8 mouse cellular contexts compared by ENCODE assay signal in genomic region chr11:103028176-103028891, GRCm38 (mm10). TPM values are rescaled to one million over a fixed set of nuclear protein-coding genes. Genes with fewer than 3 reads are reported as not detected.
A peak's percentile ranks its signal among the peaks of the same experiment; 100 is the strongest.
DNase-seq lines count a peak whose midpoint lies in the region; ATAC-seq and TF ChIP-seq lines count a peak whose summit lies in the region.

Gene Nmt1, plus strand, starts transcription at chr11:103028190.
Gene Dcakd, minus strand, starts transcription at chr11:103028333.

- H3K4me1 ChIP-seq in embryonic facial prominence, embryonic 13.5 days = peaks cover 31% of the 10 kb centered on the region
- H3K4me1 ChIP-seq in kidney, adult 2 months (ENCODE audit: control insufficient read depth, insufficient read depth, low read length) = peaks cover 8% of the 10 kb centered on the region; the same call in 1 of the 2 replicates
- peaks cover 15% of the 10 kb centered on the region for H3K4me1 ChIP-seq in limb, embryonic 12.5 days (replicated peaks)
- peaks cover 30% of the 10 kb centered on the region for H3K4me1 ChIP-seq in midbrain, embryonic 15.5 days
- H3K4me1 ChIP-seq in spleen, adult 2 months (ENCODE audit: control insufficient read depth, insufficient read depth, insufficient read length) = no peaks in the 10 kb centered on the region

- WGBS in embryonic facial prominence, embryonic 13.5 days = under 1% methylated on average over 36 of the region's 36 CpGs
- under 1% methylated on average over 36 of the region's 36 CpGs for WGBS in kidney, adult 2 months
- WGBS in limb, embryonic 12.5 days = under 1% methylated on average over 36 of the region's 36 CpGs
- WGBS in midbrain, embryonic 15.5 days = under 1% methylated on average over 36 of the region's 36 CpGs
- under 1% methylated on average over 36 of the region's 36 CpGs for WGBS in spleen, adult 2 months

- H3K27me3 ChIP-seq in embryonic facial prominence, embryonic 13.5 days = no peaks in the 10 kb centered on the region
- H3K27me3 ChIP-seq in kidney, adult 2 months (replicated peaks; ENCODE audit: control insufficient read depth, insufficient read depth, low read length) = no peaks in the 10 kb centered on the region
- H3K27me3 ChIP-seq in limb, embryonic 12.5 days = no peaks in the 10 kb centered on the region
- no peaks in the 10 kb centered on the region for H3K27me3 ChIP-seq in midbrain, embryonic 15.5 days (replicated peaks)
- H3K27me3 ChIP-seq in spleen, adult 2 months (ENCODE audit: control insufficient read depth, insufficient read depth, low read length) = no peaks in the 10 kb centered on the region

- ATAC-seq in embryonic facial prominence, embryonic 13.5 days (ENCODE audit: insufficient number of reproducible peaks, insufficient read depth, low FRiP score, low TSS enrichment, low read depth) = peak; percentile 99
- peak; percentile 99 for ATAC-seq in limb, embryonic 12.5 days (ENCODE audit: insufficient number of reproducible peaks, insufficient read depth, low FRiP score, low TSS enrichment, low read depth)
- ATAC-seq in midbrain, embryonic 15.5 days (replicated peaks) = peak; percentile 99

- H3K9ac ChIP-seq in embryonic facial prominence, embryonic 13.5 days = peak within 1 kb of the TSS; percentile 80
- peak within 1 kb of the TSS; percentile 68 for H3K9ac ChIP-seq in limb, embryonic 12.5 days (replicated peaks)
- peak within 1 kb of the TSS; percentile 67 for H3K9ac ChIP-seq in midbrain, embryonic 15.5 days

- H3K36me3 ChIP-seq in embryonic facial prominence, embryonic 13.5 days = peaks cover 23% of the 10 kb centered on the region
- no peaks in the 10 kb centered on the region for H3K36me3 ChIP-seq in kidney, adult 2 months (ENCODE audit: control insufficient read depth, insufficient read depth, low read length)
- peaks cover 31% of the 10 kb centered on the region for H3K36me3 ChIP-seq in limb, embryonic 12.5 days
- H3K36me3 ChIP-seq in midbrain, embryonic 15.5 days (replicated peaks) = no peaks in the 10 kb centered on the region
- peaks cover 1% of the 10 kb centered on the region; the same call in 1 of the 2 replicates for H3K36me3 ChIP-seq in spleen, adult 2 months (ENCODE audit: control insufficient read depth, insufficient read depth, low read length)

- peak within 1 kb of the TSS; percentile 69 for H3K4me2 ChIP-seq in embryonic facial prominence, embryonic 13.5 days
- H3K4me2 ChIP-seq in limb, embryonic 12.5 days = peak within 1 kb of the TSS; percentile 64
- peak within 1 kb of the TSS; percentile 81 for H3K4me2 ChIP-seq in midbrain, embryonic 15.5 days

- TF ChIP-seq POLR2A in kidney, adult 2 months (IDR thresholded peaks at IDR 0.05; ENCODE audit: low read depth, low read length) = peak; percentile 78
- peak; percentile 83 for TF ChIP-seq POLR2A in spleen, adult 2 months (IDR thresholded peaks at IDR 0.05; ENCODE audit: low read depth, low read length)

- peak within 1 kb of the TSS; percentile 76 for H3K27ac ChIP-seq in embryonic facial prominence, embryonic 13.5 days
- peak within 1 kb of the TSS; percentile 96 for H3K27ac ChIP-seq in kidney, adult 2 months (ENCODE audit: insufficient read depth, low read depth, low read length)
- peak within 1 kb of the TSS; percentile 80 for H3K27ac ChIP-seq in limb, embryonic 12.5 days
- peak within 1 kb of the TSS; percentile 81 for H3K27ac ChIP-seq in midbrain, embryonic 15.5 days
- H3K27ac ChIP-seq in spleen, adult 2 months (ENCODE audit: insufficient read depth, low read length) = peak within 1 kb of the TSS; percentile 81

- no peak for TF ChIP-seq CTCF in kidney, adult 2 months (conservative IDR thresholded peaks at IDR 0.05; ENCODE audit: insufficient read depth, insufficient read length, low read depth, low read length)
- TF ChIP-seq CTCF in spleen, adult 2 months (IDR thresholded peaks at IDR 0.05; ENCODE audit: extremely low read depth, insufficient read depth, insufficient read length, insufficient replicate concordance) = no peak

- H3K4me3 ChIP-seq in embryonic facial prominence, embryonic 13.5 days = peak within 1 kb of the TSS; percentile 65
- peak within 1 kb of the TSS; percentile 94 for H3K4me3 ChIP-seq in kidney, adult 2 months (ENCODE audit: insufficient read depth, low read depth, low read length)
- H3K4me3 ChIP-seq in limb, embryonic 12.5 days (replicated peaks) = peak within 1 kb of the TSS; percentile 67
- peak within 1 kb of the TSS; percentile 69 for H3K4me3 ChIP-seq in midbrain, embryonic 15.5 days
- peak within 1 kb of the TSS; percentile 75 for H3K4me3 ChIP-seq in spleen, adult 2 months (ENCODE audit: extremely low read depth, insufficient read depth, insufficient read length)

- peak; percentile 95 for DNase-seq in 3134 (ENCODE audit: extremely low read depth, insufficient read length, low spot score)
- DNase-seq in adrenal gland, postnatal 36 days = peak; percentile 94 to 95
- DNase-seq in heart, adult 18-20 months = peak; percentile 97 to 98
- peak; percentile 99 for DNase-seq in kidney, adult 2 months
- DNase-seq in spleen, adult 2 months (ENCODE audit: low read depth in 1 of 2, low spot score in 2 of 2) = peak; percentile 93 to 98

- H3K9me3 ChIP-seq in embryonic facial prominence, embryonic 13.5 days = no peaks in the 10 kb centered on the region
- no peaks in the 10 kb centered on the region for H3K9me3 ChIP-seq in limb, embryonic 12.5 days
- H3K9me3 ChIP-seq in midbrain, embryonic 15.5 days = no peaks in the 10 kb centered on the region

RNA-seq across cellular contexts. Expression of gene Nmt1, which starts in this region (rescaled TPM):
- 100 to 1,000 TPM; 100 to 114 TPM for total RNA-seq in adrenal gland, postnatal 36 days (2021)
- polyA plus RNA-seq in embryonic facial prominence, embryonic 13.5 days (2015; fragmentation: Nextera tagmentation; extraction: Ambion mirVana) = 67.8 and 68.5 TPM in 2 replicates
- total RNA-seq in heart, adult 18-20 months (2021) = 10 to 100 TPM; 67.5 to 74.8 TPM
- polyA plus RNA-seq in kidney, adult 2 months (2012; rRNA removed) = 45.3 and 49.7 TPM in 2 replicates
- polyA plus RNA-seq in limb, embryonic 12.5 days (2016; fragmentation: Nextera tagmentation; extraction: Ambion mirVana) = 53.6 and 53.7 TPM in 2 replicates
- polyA plus RNA-seq in midbrain, embryonic 15.5 days (2015; fragmentation: Nextera tagmentation; extraction: Ambion mirVana) = 26.8 and 35.5 TPM in 2 replicates
- polyA plus RNA-seq in spleen, adult 2 months (2012; rRNA removed) = 23.4 and 23.9 TPM in 2 replicates

RNA-seq across cellular contexts. Expression of gene Dcakd, which starts in this region (rescaled TPM):
- 10 to 100 TPM; 65.4 to 66.8 TPM for total RNA-seq in adrenal gland, postnatal 36 days (2021)
- 189 and 192 TPM in 2 replicates for polyA plus RNA-seq in embryonic facial prominence, embryonic 13.5 days (2015; fragmentation: Nextera tagmentation; extraction: Ambion mirVana)
- total RNA-seq in heart, adult 18-20 months (2021) = 10 to 100 TPM; 60.9 to 72.9 TPM
- 49.5 and 51.3 TPM in 2 replicates for polyA plus RNA-seq in kidney, adult 2 months (2012; rRNA removed)
- polyA plus RNA-seq in limb, embryonic 12.5 days (2016; fragmentation: Nextera tagmentation; extraction: Ambion mirVana) = 167 and 192 TPM in 2 replicates
- polyA plus RNA-seq in midbrain, embryonic 15.5 days (2015; fragmentation: Nextera tagmentation; extraction: Ambion mirVana) = 182 and 184 TPM in 2 replicates
- polyA plus RNA-seq in spleen, adult 2 months (2012; rRNA removed) = 24.7 and 34.9 TPM in 2 replicates

Comparison
In these comparisons a context has a peak if more than half of its experiments do, and no peak if none do; other contexts are left out.
1. Peak in every context shown above with its lines: DNase-seq, ATAC-seq, H3K4me3 ChIP-seq and H3K27ac ChIP-seq.